Mouse (Mus musculus): Measurements from ENCODE around the gene Rnf25. TPM values are rescaled to one million over a fixed set of nuclear protein-coding genes. Genes with fewer than 3 reads are reported as not detected.

Gene Rnf25
- polyA plus RNA-seq, 1 experiment: 27.0 TPM

GRCm38 (mm10) chr1:74565834-74566233 is 35.4 kb downstream of the Rnf25 start:
- no peak for TF ChIP-seq GATA1 (IDR thresholded peaks at IDR 0.05; ENCODE audit: low read length)

- no peak for TF ChIP-seq GATA1 (IDR thresholded peaks at IDR 0.05; ENCODE audit: low read length)
Measured at GRCm38 (mm10) chr1:74559061-74559460, 42.1 kb downstream of the Rnf25 start.

- TF ChIP-seq GATA1 (IDR thresholded peaks at IDR 0.05; ENCODE audit: low read length): no peak
Measured at GRCm38 (mm10) chr1:74544184-74544583, 57.0 kb downstream of the Rnf25 start, which contains the start of gene Usp37. Gene Usp37 (minus strand): TSS chr1:74544284.

Other genes with a start within 250 kb of the Rnf25 start
- gene Catip, start 239.3 kb downstream of the Rnf25 start, polyA plus RNA-seq (2012): not detected in 2 replicates
- gene Slc11a1, start 226.2 kb downstream of the Rnf25 start, polyA plus RNA-seq (2012): not detected in 2 replicates
- gene Ctdsp1, start 209.9 kb downstream of the Rnf25 start, polyA plus RNA-seq (2012): 342 and 395 TPM in 2 replicates
- 0.11 and 0.22 TPM in 2 replicates for gene Vil1, start 192.0 kb downstream of the Rnf25 start, polyA plus RNA-seq (2012)
- gene Cnot9, start 95.3 kb downstream of the Rnf25 start, polyA plus RNA-seq (2012): 34.8 and 35.0 TPM in 2 replicates
- gene Plcd4, start 58.5 kb downstream of the Rnf25 start, polyA plus RNA-seq (2012): not detected in 2 replicates
- gene Usp37, start 57.1 kb downstream of the Rnf25 start, polyA plus RNA-seq (2012): 3.4 and 8.5 TPM in 2 replicates
- gene Zfp142, start 13.2 kb downstream of the Rnf25 start, polyA plus RNA-seq (2012): 10.5 and 13.2 TPM in 2 replicates
- gene Bcs1l, start 13.1 kb downstream of the Rnf25 start, polyA plus RNA-seq (2012): 4.5 and 7.3 TPM in 2 replicates
- gene Stk36, start within 50 bp of the Rnf25 start, polyA plus RNA-seq (2012): 0.05 and 0.21 TPM in 2 replicates
- 21.4 and 35.0 TPM in 2 replicates for gene Ttll4, start 60.3 kb upstream of the Rnf25 start, polyA plus RNA-seq (2012)
- not detected in 2 replicates for gene Cyp27a1, start 112.2 kb upstream of the Rnf25 start, polyA plus RNA-seq (2012)
- gene Prkag3, start 147.8 kb upstream of the Rnf25 start, polyA plus RNA-seq (2012): not detected in 2 replicates
- not detected in 2 replicates for gene Wnt6, start 170.5 kb upstream of the Rnf25 start, polyA plus RNA-seq (2012)
- gene Wnt10a, start 190.1 kb upstream of the Rnf25 start, polyA plus RNA-seq (2012): not detected in 2 replicates